Mouse (Mus musculus) heart, postnatal 0 days (tissue): ENCODE measurements around the gene Sapcd1. TPM values are rescaled to one million over a fixed set of nuclear protein-coding genes. Genes with fewer than 3 reads are reported as not detected.
"Not testable (repeated sequence)": the region's sequence is repeated elsewhere in the genome, so short reads cannot be mapped to it uniquely, and the experiment has no call there.

ENCODE experiments used
- ATAC-seq: fragments of 200-750 bp; cut with Nextera tagmentation; 2 replicates; pipeline ENCODE4 v1.8.0; 2017; ENCODE audit warnings: low read depth, moderate number of reproducible peaks, moderate library complexity; ENCODE audit not compliant: insufficient read depth
- DNase-seq: peaks from one replicate; pipeline ENCODE4 v3.0.0-alpha.2; 2016; ENCODE audit warnings: low spot score
- H3K27ac ChIP-seq: fragments of 300-500 bp; sonication (generic); 2 replicates; pipeline ENCODE4 v1.5.1; 2014; ENCODE audit warnings: low read depth, mild to moderate bottlenecking
- H3K27me3 ChIP-seq: fragments of 300-500 bp; sonication (generic); 2 replicates; pipeline ENCODE4 v1.6.1; 2014; ENCODE audit warnings: low read length, mixed read lengths; ENCODE audit not compliant: control insufficient read depth, insufficient read depth
- H3K36me3 ChIP-seq: fragments of 300-500 bp; sonication (generic); replicated peaks from 2 replicates; pipeline ENCODE4 v1.6.1; 2014; ENCODE audit warnings: low read length, mixed read lengths; ENCODE audit not compliant: control insufficient read depth, insufficient read depth
- H3K4me1 ChIP-seq: fragments of 300-500 bp; sonication (generic); 2 replicates; pipeline ENCODE4 v1.6.1; 2014; ENCODE audit warnings: antibody characterized with exemption; ENCODE audit not compliant: control insufficient read depth, insufficient read depth
- H3K4me2 ChIP-seq: fragments of 300-500 bp; sonication (generic); 2 replicates; pipeline ENCODE4 v1.6.1; 2014; ENCODE audit warnings: low read depth, mild to moderate bottlenecking, low read length, moderate library complexity
- H3K4me3 ChIP-seq: fragments of 300-500 bp; sonication (generic); 2 replicates; pipeline ENCODE4 v1.5.1; 2014; ENCODE audit warnings: low read depth, low read length
- H3K9ac ChIP-seq: fragments of 300-500 bp; sonication (generic); replicated peaks from 2 replicates; pipeline ENCODE4 v1.6.1; 2014; ENCODE audit warnings: low read depth, low read length, mixed read lengths
- H3K9me3 ChIP-seq: fragments of 300-500 bp; sonication (generic); replicated peaks from 2 replicates; pipeline ENCODE4 v1.6.1; 2016; ENCODE audit warnings: low read length; ENCODE audit not compliant: control insufficient read depth
- CTCF ChIP-seq: IDR thresholded peaks from 2 replicates; pipeline ENCODE4 v1.5.1; 2016; ENCODE audit warnings: antibody characterized with exemption, control low read depth, low read depth
- EP300 ChIP-seq: IDR thresholded peaks from 2 replicates; pipeline ENCODE4 v1.6.1; 2016; ENCODE audit warnings: antibody characterized with exemption, low read depth
- WGBS: fragments of 180-500 bp; shearing (Covaris S2); extraction: QIAGEN DNeasy Blood & Tissue Kit; methylation state at CpG from one replicate; pipeline ENCODE4 v1.1.7; 2014; 5-methylcytosine and 5-hydroxymethylcytosine counted together
- polyA plus RNA-seq: library from polyadenylated mRNA; unstranded; fragments of >200 nt; fragmentation: Nextera tagmentation; extraction: Ambion mirVana; gene quantifications from 2 replicates; pipeline ENCODE4 v1.2.1, GENCODE M21; 2015
- total RNA-seq: library from RNA; depleted of rRNA; stranded (reverse); fragments of >200 nt; gene quantifications from 2 replicates; pipeline ENCODE4 v1.2.3, GENCODE M21; 2014; ENCODE audit warnings: low replicate concordance

Gene Sapcd1
- total and polyA plus RNA-seq, 2 experiments from 2014 or later = 1.2 to 2.1 TPM

- peaks cover 18% of the 10 kb centered on the region for H3K4me1 ChIP-seq
- TF ChIP-seq EP300 (no peak), CTCF (no peak)
- DNase-seq (no peak), ATAC-seq (no peak)
- no peak overlapping the region for H3K27ac ChIP-seq
- no peaks in the 10 kb centered on the region for H3K9me3 ChIP-seq
- no peak overlapping the region; the same call in 1 of the 2 replicates for H3K9ac ChIP-seq
- H3K36me3 ChIP-seq = peaks cover 16% of the 10 kb centered on the region; the same call in 1 of the 2 replicates
- no peaks in the 10 kb centered on the region for H3K27me3 ChIP-seq
- WGBS = 85% methylated on average over 12 of the region's 14 CpGs
- 0 out of 2 replicates have a peak overlapping the region, but pooled peaks have one; percentile 3 for H3K4me2 ChIP-seq
- H3K4me3 ChIP-seq = no peak overlapping the region
Measured at GRCm38 (mm10) chr17:34996411-34997141, 31.2 kb downstream of the Sapcd1 start.

GRCm38 (mm10) chr17:34995927-34996326 lies 31.9 kb downstream of the Sapcd1 start:
- H3K9ac ChIP-seq, DNase-seq, H3K4me2 ChIP-seq, H3K27me3 ChIP-seq, H3K9me3 ChIP-seq, H3K27ac ChIP-seq, ATAC-seq, H3K4me3 ChIP-seq: not testable (repeated sequence)
- 93% methylated on average over 4 of the region's 4 CpGs for WGBS
- Histone ChIP-seq H3K4me1 (peaks cover 17% of the 10 kb centered on the region), H3K36me3 (peaks cover 16% of the 10 kb centered on the region; the same call in 1 of the 2 replicates)

GRCm38 (mm10) chr17:34995192-34995591 lies 32.6 kb downstream of the Sapcd1 start:
- not testable (repeated sequence) for ATAC-seq

DNA sequence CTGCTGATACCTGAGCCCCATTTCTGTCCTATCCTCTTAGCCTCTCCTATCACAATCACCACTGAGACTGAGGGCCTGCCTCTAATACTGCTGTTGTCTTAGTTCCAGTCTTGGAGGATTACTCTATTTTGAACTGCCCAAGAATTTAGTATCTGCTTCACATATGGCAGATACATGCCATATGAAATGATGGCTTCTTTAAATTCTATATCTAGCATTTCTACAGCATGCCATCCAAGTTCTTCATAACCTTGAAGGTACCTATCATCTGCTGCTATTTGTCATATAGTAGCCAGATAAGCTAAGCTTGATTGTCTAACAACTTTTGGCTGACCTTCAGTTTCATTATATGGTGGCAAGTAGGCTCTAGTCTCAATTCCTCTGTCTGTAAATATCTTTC lies 33.1 kb downstream of the Sapcd1 start:
- Histone ChIP-seq H3K4me2 (no peak overlapping the region), H3K36me3 (peaks cover 16% of the 10 kb centered on the region; the same call in 1 of the 2 replicates), H3K27ac (no peak overlapping the region), H3K27me3 (no peaks in the 10 kb centered on the region), H3K9ac (no peak overlapping the region), H3K9me3 (no peaks in the 10 kb centered on the region), H3K4me3 (no peak overlapping the region), H3K4me1 (peaks cover 13% of the 10 kb centered on the region)
- TF ChIP-seq EP300 (no peak), CTCF (no peak)
- ATAC-seq = no peak
- no peak for DNase-seq

More at GRCm38 (mm10) chr17:34995192-34995591, 32.6 kb downstream of the Sapcd1 start:
- H3K27me3 ChIP-seq, H3K4me3 ChIP-seq, H3K9me3 ChIP-seq, H3K9ac ChIP-seq, DNase-seq, H3K4me2 ChIP-seq, H3K27ac ChIP-seq: not testable (repeated sequence)
- Histone ChIP-seq H3K4me1 (peaks cover 17% of the 10 kb centered on the region), H3K36me3 (peaks cover 16% of the 10 kb centered on the region; the same call in 1 of the 2 replicates)
- WGBS = 89% methylated on average over 4 of the region's 4 CpGs

- Histone ChIP-seq H3K4me1 (peaks cover 13% of the 10 kb centered on the region), H3K27me3 (no peaks in the 10 kb centered on the region), H3K9me3 (no peaks in the 10 kb centered on the region), H3K4me3 (no peak overlapping the region), H3K27ac (no peak overlapping the region), H3K9ac (no peak overlapping the region), H3K36me3 (peaks cover 19% of the 10 kb centered on the region), H3K4me2 (no peak overlapping the region)
- TF ChIP-seq EP300 (no peak), CTCF (peak; percentile 75)
- DNase-seq = peak; percentile 46
- ATAC-seq = no peak
- WGBS = 82% methylated on average over 2 of the region's 2 CpGs
Measured at GRCm38 (mm10) chr17:34984218-34984617, 43.6 kb downstream of the Sapcd1 start.

GRCm38 (mm10) chr17:34982328-34982727 lies 45.5 kb downstream of the Sapcd1 start:
- ATAC-seq = no peak
- Histone ChIP-seq H3K4me3 (peak overlapping the region; percentile 85), H3K9me3 (no peaks in the 10 kb centered on the region), H3K4me2 (peak overlapping the region; percentile 96), H3K27ac (peak overlapping the region; percentile 93), H3K36me3 (peaks cover 19% of the 10 kb centered on the region), H3K9ac (peak overlapping the region; percentile 73), H3K27me3 (no peaks in the 10 kb centered on the region), H3K4me1 (peaks cover 13% of the 10 kb centered on the region)
- 0% methylated on average over 15 of the region's 15 CpGs for WGBS
- TF ChIP-seq EP300 (no peak), CTCF (no peak)
- DNase-seq = no peak
